Mouse (Mus musculus) stomach, embryonic 15.5 days (tissue): ENCODE measurements around the gene Hps1. TPM values are rescaled to one million over a fixed set of nuclear protein-coding genes. Genes with fewer than 3 reads are reported as not detected.

Experiments
- ATAC-seq: fragments of 200-750 bp; cut with Nextera tagmentation; 2 replicates; pipeline ENCODE4 v1.8.0; 2017; ENCODE audit warnings: low read depth, moderate number of reproducible peaks, moderate TSS enrichment; ENCODE audit not compliant: insufficient read depth, low FRiP score
- H3K27ac ChIP-seq: fragments of 300-500 bp; sonication (generic); 2 replicates; pipeline ENCODE4 v1.5.1; 2015; ENCODE audit warnings: mild to moderate bottlenecking, inconsistent platforms
- H3K27me3 ChIP-seq: fragments of 300-500 bp; sonication (generic); replicated peaks from 2 replicates; pipeline ENCODE4 v1.6.1; 2015; ENCODE audit warnings: inconsistent platforms
- H3K36me3 ChIP-seq: fragments of 300-500 bp; sonication (generic); 2 replicates; pipeline ENCODE4 v1.6.1; 2015; ENCODE audit warnings: inconsistent platforms
- H3K4me1 ChIP-seq: fragments of 300-500 bp; sonication (generic); 2 replicates; pipeline ENCODE4 v1.6.1; 2015; ENCODE audit warnings: inconsistent platforms
- H3K4me2 ChIP-seq: fragments of 300-500 bp; sonication (generic); 2 replicates; pipeline ENCODE4 v1.6.1; 2015; ENCODE audit warnings: mild to moderate bottlenecking, inconsistent platforms
- H3K4me3 ChIP-seq: fragments of 300-500 bp; sonication (generic); replicated peaks from 2 replicates; pipeline ENCODE4 v1.5.1; 2015; ENCODE audit warnings: inconsistent platforms
- H3K9ac ChIP-seq: fragments of 300-500 bp; sonication (generic); 2 replicates; pipeline ENCODE4 v1.6.1; 2015; ENCODE audit warnings: inconsistent platforms
- H3K9me3 ChIP-seq: fragments of 300-500 bp; sonication (generic); 2 replicates; pipeline ENCODE4 v1.6.1; 2016; ENCODE audit warnings: inconsistent platforms
- WGBS: fragments of 180-500 bp; shearing (Covaris S2); methylation state at CpG from one replicate; pipeline ENCODE4 v1.1.7; 2015; 5-methylcytosine and 5-hydroxymethylcytosine counted together
- polyA plus RNA-seq: library from polyadenylated mRNA; unstranded; fragments of >200 nt; fragmentation: Nextera tagmentation; extraction: Ambion mirVana; gene quantifications from 2 replicates; pipeline ENCODE4 v1.2.1, GENCODE M21; 2015

The Hps1 gene
- 16.0 and 18.0 TPM in 2 replicates for polyA plus RNA-seq

DNA sequence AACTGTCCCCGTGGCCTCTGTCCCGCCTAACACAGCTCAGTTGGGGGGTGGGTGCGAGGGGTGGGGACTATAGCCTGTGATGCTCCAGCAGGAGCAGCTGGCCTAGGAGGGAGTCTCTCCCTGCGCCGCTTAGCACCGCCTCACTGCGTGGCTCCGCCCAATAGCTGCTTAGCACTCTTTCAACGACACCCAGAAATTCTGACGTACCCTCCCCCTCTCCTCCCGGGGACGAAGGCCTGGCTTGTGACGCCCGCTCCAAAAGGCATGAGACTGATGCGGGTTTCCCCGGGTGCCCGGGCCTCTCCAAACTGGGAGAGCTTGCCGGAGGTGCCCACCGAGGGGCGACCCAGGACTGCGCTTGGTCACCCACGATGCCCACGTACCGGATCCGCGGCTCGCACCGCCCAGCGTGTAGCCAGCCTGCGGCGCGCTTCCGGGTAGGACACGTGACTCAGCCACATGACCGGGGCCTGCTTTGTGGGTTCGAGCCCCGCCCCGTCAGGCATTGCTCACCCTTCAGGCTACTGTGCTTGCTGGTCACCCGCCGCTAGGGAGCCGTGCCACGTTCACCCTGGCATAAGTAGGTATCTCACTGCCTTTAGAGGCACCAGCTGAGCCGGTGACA lies at the start of gene Hps1:
Gene Hps1 (minus strand): TSS at position 448 of the 625 bp plus-strand sequence.
- Histone ChIP-seq H3K4me2 (peak within 1 kb of the TSS; percentile 76), H3K36me3 (no peaks in the 10 kb centered on the region), H3K27ac (peak within 1 kb of the TSS; percentile 86), H3K4me3 (peak within 1 kb of the TSS; percentile 70), H3K9ac (peak within 1 kb of the TSS; percentile 35; the same call in 1 of the 2 replicates), H3K27me3 (no peaks in the 10 kb centered on the region), H3K4me1 (peaks cover 4% of the 10 kb centered on the region; the same call in 1 of the 2 replicates), H3K9me3 (no peaks in the 10 kb centered on the region)
- WGBS: under 1% methylated on average over 43 of the region's 43 CpGs
- peak; percentile 97 for ATAC-seq

DNA sequence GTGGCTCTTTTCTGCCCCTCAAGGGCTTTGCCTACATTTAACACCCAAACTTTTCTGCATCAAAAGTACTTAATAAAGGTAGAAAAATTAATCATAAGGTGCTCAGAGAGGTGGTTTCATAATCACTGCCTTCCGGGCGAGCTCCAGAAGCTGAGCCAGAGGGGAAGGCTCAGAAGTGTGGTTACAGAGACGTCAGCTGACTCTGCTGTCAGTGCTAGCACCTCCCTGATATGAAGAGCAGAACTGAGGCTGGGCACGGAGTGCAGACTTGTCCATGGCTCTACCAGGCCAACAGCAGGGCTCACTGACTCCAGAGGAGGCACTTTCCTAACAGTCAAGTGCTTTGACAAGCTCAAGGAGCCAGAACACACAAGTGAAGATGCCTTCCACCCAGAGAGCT lies 49.4 kb upstream of the Hps1 start:
- H3K27me3 ChIP-seq: no peaks in the 10 kb centered on the region
- no peak overlapping the region for H3K4me3 ChIP-seq
- H3K36me3 ChIP-seq: no peaks in the 10 kb centered on the region
- no peak overlapping the region for H3K4me2 ChIP-seq
- H3K9me3 ChIP-seq: no peaks in the 10 kb centered on the region
- H3K4me1 ChIP-seq: no peaks in the 10 kb centered on the region
- WGBS: 55% methylated on average over 4 of the region's 4 CpGs
- ATAC-seq: no peak
- H3K9ac ChIP-seq: no peak overlapping the region
- H3K27ac ChIP-seq: no peak overlapping the region

DNA sequence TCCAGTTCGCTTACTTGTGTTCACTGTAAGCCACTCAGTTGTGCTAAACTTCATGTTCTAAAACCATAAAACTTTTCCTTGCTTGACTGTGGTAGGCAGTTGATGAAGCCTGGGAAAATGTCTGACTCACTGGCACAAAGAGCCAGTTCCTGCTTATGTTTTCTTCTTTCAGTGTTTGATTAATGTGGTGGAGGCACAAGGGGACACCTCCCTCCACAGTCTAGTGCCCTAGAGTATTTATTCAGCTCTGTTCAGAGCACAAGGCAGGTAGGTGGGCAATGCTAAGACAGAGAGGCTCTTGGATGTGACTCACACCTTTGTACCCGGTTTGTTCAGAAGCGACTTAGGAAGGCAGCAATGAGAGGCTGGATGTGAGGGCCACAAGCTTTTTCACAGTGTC lies 48.1 kb upstream of the Hps1 start:
- no peak overlapping the region for H3K9ac ChIP-seq
- H3K4me3 ChIP-seq: no peak overlapping the region
- WGBS: 68% methylated on average over 3 of the region's 3 CpGs
- no peaks in the 10 kb centered on the region for H3K9me3 ChIP-seq
- ATAC-seq: peak; percentile 31; the same call in 1 of the 2 replicates
- H3K36me3 ChIP-seq: no peaks in the 10 kb centered on the region
- H3K27me3 ChIP-seq: no peaks in the 10 kb centered on the region
- H3K4me1 ChIP-seq: no peaks in the 10 kb centered on the region
- no peak overlapping the region for H3K27ac ChIP-seq
- no peak overlapping the region for H3K4me2 ChIP-seq

DNA sequence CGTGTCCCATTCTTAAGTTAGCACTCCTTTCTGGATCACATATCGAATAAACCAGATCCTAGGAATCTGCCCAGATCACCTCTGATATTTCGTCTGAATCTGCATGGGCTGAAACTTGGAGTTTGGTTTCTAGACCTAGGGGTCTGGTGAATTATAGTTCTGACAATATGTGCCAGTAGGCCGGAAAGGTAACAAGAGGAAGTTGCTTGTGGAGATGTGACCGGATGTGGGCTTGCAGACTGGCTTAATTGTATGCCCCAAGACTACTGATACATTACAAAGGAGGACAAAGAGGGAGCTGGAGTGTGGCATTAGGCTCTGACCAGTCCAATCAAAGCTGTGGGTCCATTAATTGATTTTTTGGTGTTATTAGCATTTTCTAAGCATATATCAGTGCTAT lies 40.3 kb upstream of the Hps1 start:
- Histone ChIP-seq H3K36me3 (no peaks in the 10 kb centered on the region), H3K4me1 (no peaks in the 10 kb centered on the region), H3K27me3 (no peaks in the 10 kb centered on the region), H3K9ac (no peak overlapping the region), H3K4me3 (no peak overlapping the region), H3K9me3 (no peaks in the 10 kb centered on the region), H3K4me2 (no peak overlapping the region), H3K27ac (no peak overlapping the region)
- WGBS: 80% methylated on average over 5 of the region's 5 CpGs
- ATAC-seq: no peak

DNA sequence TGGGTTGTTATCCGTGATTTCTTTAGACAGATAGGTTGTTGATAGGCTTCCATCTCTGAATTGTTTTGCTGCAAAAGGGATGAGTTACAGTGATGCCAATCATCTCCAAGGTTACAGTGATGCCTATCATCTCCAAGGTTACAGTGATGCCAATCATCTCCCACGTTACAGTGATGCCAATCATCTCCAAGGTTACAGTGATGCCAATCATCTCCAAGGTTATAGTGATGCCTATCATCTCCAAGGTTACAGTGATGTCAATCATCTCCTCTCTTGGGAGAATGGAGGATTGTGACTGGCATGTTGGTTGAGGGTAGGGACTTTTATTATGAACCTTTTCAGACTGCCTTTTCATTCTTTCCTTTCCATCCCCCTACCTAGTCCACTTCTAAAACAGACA lies 38.0 kb upstream of the Hps1 start:
- Histone ChIP-seq H3K9me3 (no peaks in the 10 kb centered on the region), H3K36me3 (no peaks in the 10 kb centered on the region), H3K27me3 (no peaks in the 10 kb centered on the region), H3K4me1 (no peaks in the 10 kb centered on the region), H3K4me2 (no peak overlapping the region), H3K27ac (no peak overlapping the region), H3K9ac (no peak overlapping the region), H3K4me3 (no peak overlapping the region)
- no peak for ATAC-seq
- WGBS: 73% methylated on average over 2 of the region's 2 CpGs

DNA sequence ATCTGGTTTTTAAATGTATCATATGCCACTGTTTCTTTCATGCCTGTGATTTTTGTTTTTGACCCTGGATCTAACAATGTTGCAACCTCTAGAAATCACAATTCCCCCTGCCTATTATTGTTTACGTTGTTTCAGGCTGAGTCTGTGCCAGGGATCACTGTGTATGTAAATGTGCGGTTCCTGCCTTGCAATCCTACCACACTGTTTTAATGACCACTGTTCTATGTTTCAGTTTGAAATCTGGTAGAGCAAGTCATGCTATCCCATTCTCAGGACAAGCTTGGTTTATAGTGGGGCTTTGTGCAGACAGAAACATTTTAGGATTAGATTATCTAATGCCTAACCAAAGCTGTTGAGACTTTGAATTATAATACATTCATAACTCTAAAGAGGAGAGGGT lies 36.5 kb upstream of the Hps1 start:
- WGBS: 78% methylated on average over 2 of the region's 2 CpGs
- no peak for ATAC-seq
- Histone ChIP-seq H3K4me3 (no peak overlapping the region), H3K27ac (no peak overlapping the region), H3K9me3 (no peaks in the 10 kb centered on the region), H3K4me1 (no peaks in the 10 kb centered on the region), H3K9ac (no peak overlapping the region), H3K36me3 (no peaks in the 10 kb centered on the region), H3K27me3 (no peaks in the 10 kb centered on the region), H3K4me2 (no peak overlapping the region)

DNA sequence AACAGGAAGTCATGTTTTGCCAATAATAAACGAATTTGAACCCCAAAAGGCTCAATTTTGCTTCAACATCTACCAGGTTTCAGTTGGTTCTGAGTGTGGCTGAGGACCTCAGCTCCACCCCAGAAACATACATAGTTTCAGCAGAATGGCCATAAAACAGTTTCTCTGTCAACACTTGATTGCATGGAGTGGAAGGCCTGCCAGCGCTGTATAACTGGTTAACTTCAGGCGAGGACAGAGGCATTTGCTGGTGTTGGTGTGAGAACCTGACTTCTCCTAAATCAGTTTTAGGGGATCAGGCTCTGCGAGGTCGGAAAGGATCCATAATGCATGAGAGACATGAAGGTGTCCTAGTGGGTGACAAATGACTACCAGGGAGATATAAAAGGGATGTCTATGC lies 30.4 kb upstream of the Hps1 start:
- Histone ChIP-seq H3K4me3 (no peak overlapping the region), H3K27ac (no peak overlapping the region), H3K4me1 (no peaks in the 10 kb centered on the region), H3K9me3 (no peaks in the 10 kb centered on the region), H3K36me3 (no peaks in the 10 kb centered on the region), H3K9ac (no peak overlapping the region), H3K27me3 (no peaks in the 10 kb centered on the region), H3K4me2 (no peak overlapping the region)
- ATAC-seq: no peak
- WGBS: 71% methylated on average over 5 of the region's 5 CpGs

DNA sequence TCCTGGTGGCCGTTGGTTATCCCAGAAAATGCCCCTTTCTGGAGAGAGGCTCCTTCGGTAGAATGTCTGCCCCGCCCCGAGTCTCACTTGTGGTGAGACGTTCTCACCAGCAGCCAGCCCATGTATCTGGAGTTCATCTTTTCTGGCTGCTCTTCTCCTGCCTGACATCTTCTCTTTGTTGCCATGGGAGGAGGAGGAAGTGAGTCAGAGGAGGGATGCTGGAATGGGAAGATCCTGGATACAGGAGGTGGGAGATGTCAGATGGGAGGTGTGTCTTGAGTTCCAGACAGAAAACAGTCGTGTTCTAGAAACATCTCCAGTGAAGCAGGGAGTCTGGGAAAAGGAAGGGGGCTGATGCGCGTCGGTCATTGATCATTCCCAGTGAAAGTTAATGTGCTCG lies 29.7 kb upstream of the Hps1 start:
- H3K36me3 ChIP-seq: no peaks in the 10 kb centered on the region

DNA sequence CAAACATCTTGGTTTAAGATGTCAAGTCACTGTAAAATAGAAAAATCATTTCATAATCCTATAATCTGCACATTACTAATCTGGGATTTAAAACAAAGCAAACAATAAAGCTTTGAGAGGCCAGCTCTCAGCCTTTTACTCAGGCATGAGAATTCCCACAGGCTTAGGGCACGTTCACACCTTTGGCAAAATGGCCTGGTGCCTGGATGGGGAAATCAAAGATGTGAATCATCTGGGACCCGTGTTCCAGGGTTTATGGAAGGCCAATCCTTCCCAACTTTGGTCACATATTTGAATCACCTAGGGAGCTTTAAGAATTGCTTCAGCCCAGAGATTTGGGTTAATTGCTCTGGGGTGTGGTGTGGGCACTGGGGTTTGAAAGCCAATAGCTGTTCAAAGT lies 18.1 kb upstream of the Hps1 start:
- Histone ChIP-seq H3K36me3 (no peaks in the 10 kb centered on the region), H3K27me3 (no peaks in the 10 kb centered on the region), H3K4me2 (no peak overlapping the region), H3K9ac (no peak overlapping the region), H3K27ac (no peak overlapping the region), H3K9me3 (no peaks in the 10 kb centered on the region), H3K4me3 (no peak overlapping the region), H3K4me1 (peaks cover 11% of the 10 kb centered on the region)
- ATAC-seq: no peak
- 58% methylated on average over 2 of the region's 2 CpGs for WGBS

More for the DNA sequence above, 29.7 kb upstream of the Hps1 start:
- no peak overlapping the region for H3K27ac ChIP-seq
- WGBS: 75% methylated on average over 10 of the region's 10 CpGs
- no peak overlapping the region for H3K4me2 ChIP-seq
- no peaks in the 10 kb centered on the region for H3K9me3 ChIP-seq
- H3K4me1 ChIP-seq: no peaks in the 10 kb centered on the region
- H3K27me3 ChIP-seq: no peaks in the 10 kb centered on the region
- ATAC-seq: no peak
- no peak overlapping the region for H3K4me3 ChIP-seq
- no peak overlapping the region for H3K9ac ChIP-seq

DNA sequence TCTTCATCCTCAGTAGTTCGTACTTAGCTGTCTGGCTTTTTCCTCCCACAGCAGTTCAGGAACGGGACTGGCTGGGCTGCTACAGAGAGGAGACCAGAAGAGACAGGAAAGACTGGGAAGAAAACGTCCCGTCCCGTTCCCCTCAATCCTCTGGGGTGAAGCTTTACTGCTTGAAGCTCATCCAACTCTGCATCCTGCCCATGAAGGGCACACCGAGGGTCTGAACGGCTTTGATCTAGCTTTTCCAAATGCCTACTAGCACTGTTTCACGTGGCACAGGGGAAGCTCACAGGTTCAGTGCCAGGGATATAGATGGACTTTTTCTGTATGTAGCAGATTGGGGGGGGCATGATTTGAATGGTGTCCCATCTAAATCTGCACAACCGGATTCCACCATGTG lies 16.0 kb upstream of the Hps1 start:
- no peak overlapping the region for H3K9ac ChIP-seq
- H3K4me2 ChIP-seq: peak overlapping the region; percentile 81
- no peaks in the 10 kb centered on the region for H3K27me3 ChIP-seq
- no peak overlapping the region; the same call in 1 of the 2 replicates for H3K4me3 ChIP-seq
- H3K36me3 ChIP-seq: no peaks in the 10 kb centered on the region
- no peak for ATAC-seq
- WGBS: 37% methylated on average over 9 of the region's 9 CpGs
- no peaks in the 10 kb centered on the region for H3K9me3 ChIP-seq
- peaks cover 11% of the 10 kb centered on the region for H3K4me1 ChIP-seq
- no peak overlapping the region for H3K27ac ChIP-seq

DNA sequence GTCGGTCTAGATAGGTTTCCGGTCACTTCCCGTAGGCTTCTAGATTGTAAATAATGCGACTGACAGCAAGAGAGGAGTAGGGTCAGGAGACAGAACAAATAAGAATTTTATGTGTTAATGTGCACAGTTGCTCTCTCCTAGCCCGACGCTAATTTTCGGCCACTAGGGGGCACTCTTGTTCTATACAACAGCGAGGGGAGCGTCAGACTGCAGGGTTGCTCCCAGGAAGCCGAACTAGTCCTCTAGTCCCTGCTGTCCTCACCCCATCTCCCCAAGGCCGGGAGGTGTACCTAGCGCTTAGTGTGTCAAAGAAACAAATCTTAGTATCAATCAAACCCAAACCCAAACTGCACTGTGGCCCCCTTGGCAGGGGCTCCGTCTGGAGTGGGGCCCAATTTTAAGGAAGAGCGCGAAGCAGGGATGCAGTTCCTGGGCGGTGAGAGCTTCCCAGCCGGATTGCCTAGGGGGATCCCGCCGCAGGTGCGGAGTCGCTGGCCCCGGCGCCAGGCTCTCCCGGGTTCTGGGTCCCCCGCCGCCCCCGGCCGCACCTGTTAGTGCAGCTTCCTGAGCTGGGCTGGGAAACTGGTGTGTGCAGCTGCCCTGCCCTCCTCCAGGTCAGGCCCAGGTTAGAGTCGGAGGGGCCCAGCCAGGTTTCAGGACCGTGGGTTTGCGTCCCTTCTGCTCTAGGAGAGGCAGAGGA lies 15.3 kb upstream of the Hps1 start:
- Histone ChIP-seq H3K36me3 (no peaks in the 10 kb centered on the region), H3K27ac (no peak overlapping the region), H3K27me3 (no peaks in the 10 kb centered on the region), H3K4me1 (peaks cover 11% of the 10 kb centered on the region), H3K4me2 (peak overlapping the region; percentile 81), H3K9me3 (no peaks in the 10 kb centered on the region), H3K9ac (0 out of 2 replicates have a peak overlapping the region, but pooled peaks have one; percentile 1), H3K4me3 (peak overlapping the region; percentile 43)
- WGBS: 3% methylated on average over 31 of the region's 31 CpGs
- peak; percentile 84; the same call in 1 of the 2 replicates for ATAC-seq

DNA sequence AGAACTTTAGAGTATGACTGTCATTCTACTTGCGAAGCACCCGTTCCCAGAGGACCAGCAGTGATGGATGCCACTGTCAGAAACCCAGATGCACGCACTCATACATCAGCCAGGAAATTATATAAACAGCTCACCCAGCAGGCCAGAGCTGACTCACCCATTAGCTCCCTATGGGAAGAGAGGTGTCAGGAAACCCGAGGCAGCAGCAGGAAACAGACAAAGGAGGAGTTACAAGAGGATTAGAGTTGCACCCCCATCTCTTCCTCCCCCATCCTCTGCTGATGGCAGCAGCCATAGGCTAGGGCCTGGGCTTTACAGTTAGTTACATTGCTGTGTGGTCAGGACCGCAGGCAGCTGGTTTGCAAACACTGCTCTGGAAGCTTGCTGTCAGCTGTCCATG lies 8.5 kb upstream of the Hps1 start:
- H3K9me3 ChIP-seq: no peaks in the 10 kb centered on the region
- no peak for ATAC-seq
- H3K4me2 ChIP-seq: no peak overlapping the region
- no peak overlapping the region for H3K27ac ChIP-seq
- H3K36me3 ChIP-seq: no peaks in the 10 kb centered on the region
- no peak overlapping the region for H3K9ac ChIP-seq
- no peaks in the 10 kb centered on the region for H3K27me3 ChIP-seq
- 19% methylated on average over 5 of the region's 5 CpGs for WGBS
- H3K4me1 ChIP-seq: peaks cover 9% of the 10 kb centered on the region; the same call in 1 of the 2 replicates
- H3K4me3 ChIP-seq: no peak overlapping the region
